Mouse (Mus musculus) ovary, postnatal 36 days (tissue): ENCODE measurements around the gene Smug1.
A peak's percentile ranks its signal among the peaks of the same experiment; 100 is the strongest.

Experiments used
- DNase-seq: peaks from one replicate; pipeline ENCODE4 v3.0.0; 2022; ENCODE audit warnings: low spot score, mixed read lengths

Smug1 gene

GRCm38 (mm10) chr15:103145635-103146299 lies 21.1 kb downstream of the Smug1 start:
- no peak for DNase-seq

- no peak for DNase-seq
Observed at GRCm38 (mm10) chr15:103144176-103144575, 22.7 kb downstream of the Smug1 start.

- no peak for DNase-seq
Observed at GRCm38 (mm10) chr15:103135431-103135947, 31.4 kb downstream of the Smug1 start.

- no peak for DNase-seq
Observed at GRCm38 (mm10) chr15:103134277-103135086, 32.4 kb downstream of the Smug1 start.

GRCm38 (mm10) chr15:103133761-103134160 lies 33.1 kb downstream of the Smug1 start:
- no peak for DNase-seq

GRCm38 (mm10) chr15:103130729-103131128 lies 36.2 kb downstream of the Smug1 start:
- DNase-seq = no peak

GRCm38 (mm10) chr15:103129289-103129688 lies 37.6 kb downstream of the Smug1 start:
- no peak for DNase-seq

- no peak for DNase-seq
Observed at GRCm38 (mm10) chr15:103128056-103128833, 38.6 kb downstream of the Smug1 start.

GRCm38 (mm10) chr15:103125982-103126381 lies 40.9 kb downstream of the Smug1 start:
- DNase-seq = no peak

- DNase-seq = no peak
Observed at GRCm38 (mm10) chr15:103124254-103124653, 42.6 kb downstream of the Smug1 start.

GRCm38 (mm10) chr15:103123343-103123742 lies 43.5 kb downstream of the Smug1 start:
- no peak for DNase-seq

GRCm38 (mm10) chr15:103122372-103122771 lies 44.5 kb downstream of the Smug1 start:
- no peak for DNase-seq

- peak; percentile 61 for DNase-seq
Observed at GRCm38 (mm10) chr15:103121416-103121815, 45.5 kb downstream of the Smug1 start.

GRCm38 (mm10) chr15:103120594-103120993 lies 46.3 kb downstream of the Smug1 start:
- DNase-seq = no peak

GRCm38 (mm10) chr15:103115726-103116125 lies 51.2 kb downstream of the Smug1 start:
- DNase-seq = no peak

GRCm38 (mm10) chr15:103115256-103115655 lies 51.6 kb downstream of the Smug1 start:
- no peak for DNase-seq

GRCm38 (mm10) chr15:103113077-103113476 lies 53.8 kb downstream of the Smug1 start:
- DNase-seq = no peak

GRCm38 (mm10) chr15:103112309-103112708 lies 54.6 kb downstream of the Smug1 start:
- DNase-seq = no peak

GRCm38 (mm10) chr15:103109940-103110339 lies 57.0 kb downstream of the Smug1 start:
- DNase-seq = no peak

GRCm38 (mm10) chr15:103108066-103108676 lies 58.7 kb downstream of the Smug1 start:
- no peak for DNase-seq

GRCm38 (mm10) chr15:103106201-103106600 lies 60.7 kb downstream of the Smug1 start:
- DNase-seq = no peak
